Mouse (Mus musculus) liver, adult 2 months (tissue): Measurements from ENCODE around the gene Usp9x. TPM values are rescaled to one million over a fixed set of nuclear protein-coding genes. Genes with fewer than 3 reads are reported as not detected.

ENCODE experiments used
- DNase-seq: peaks from one replicate; pipeline ENCODE4 v3.0.0-alpha.2; 2011; ENCODE audit warnings: low read depth, low spot score; ENCODE audit errors: extremely low read depth
- H3K27ac ChIP-seq: fragments of 200-500 bp; replicated peaks from 2 replicates; pipeline ENCODE4 v1.5.1; 2012; ENCODE audit warnings: low read depth, mild to moderate bottlenecking, control low read depth, inconsistent platforms, low read length; ENCODE audit not compliant: insufficient read depth
- H3K27me3 ChIP-seq: fragments of 200-500 bp; 2 replicates; pipeline ENCODE4 v1.6.1; 2012; ENCODE audit warnings: mild to moderate bottlenecking, moderate library complexity, low read length, inconsistent platforms; ENCODE audit not compliant: control insufficient read depth, insufficient read depth
- H3K36me3 ChIP-seq: fragments of 200-500 bp; 2 replicates; pipeline ENCODE4 v1.6.1; 2012; ENCODE audit warnings: low read length, inconsistent platforms; ENCODE audit not compliant: control insufficient read depth, insufficient read depth
- H3K4me1 ChIP-seq: fragments of 200-500 bp; 2 replicates; pipeline ENCODE4 v1.6.1; 2011; ENCODE audit warnings: low read length; ENCODE audit not compliant: control insufficient read depth, insufficient read depth
- H3K4me3 ChIP-seq: fragments of 200-500 bp; 2 replicates; pipeline ENCODE4 v1.5.1; 2011; ENCODE audit warnings: low read depth, mild to moderate bottlenecking, control low read depth, low read length, moderate library complexity; ENCODE audit not compliant: insufficient read depth
- H3K79me2 ChIP-seq: fragments of 200-500 bp; 2 replicates; pipeline ENCODE4 v1.6.1; 2012; ENCODE audit warnings: inconsistent platforms, mild to moderate bottlenecking, low read length, moderate library complexity; ENCODE audit not compliant: control insufficient read depth, insufficient read depth
- H3K9ac ChIP-seq: fragments of 200-500 bp; 2 replicates; pipeline ENCODE4 v1.6.1; 2012; ENCODE audit warnings: low read depth, mild to moderate bottlenecking, control low read depth, inconsistent platforms, low read length
- CTCF ChIP-seq: fragments of 200-500 bp; IDR thresholded peaks from 2 replicates; pipeline ENCODE4 v1.5.1; 2011; ENCODE audit warnings: low read depth, low read length, control low read depth
- POLR2A ChIP-seq: fragments of 200-500 bp; IDR thresholded peaks from 2 replicates; pipeline ENCODE4 v1.6.1; 2011; ENCODE audit warnings: low read length, control low read depth; ENCODE audit not compliant: insufficient read depth; ENCODE audit errors: extremely low read depth
- WGBS: fragments of 180-500 bp; shearing (Covaris S2); methylation state at CpG from one replicate; pipeline ENCODE4 v1.1.7; 2018; 5-methylcytosine and 5-hydroxymethylcytosine counted together
- polyA plus RNA-seq: library from polyadenylated mRNA; depleted of rRNA; stranded (reverse); fragments of >200 nt; gene quantifications from 2 replicates; pipeline ENCODE4 v1.2.3, GENCODE M21; 2012
- total RNA-seq: library from RNA; depleted of rRNA; stranded (reverse); fragments of >200 nt; gene quantifications from 2 replicates; pipeline ENCODE4 v1.2.3, GENCODE M21; 2014

Usp9x gene
- total and polyA plus RNA-seq, 2 experiments = 7.9 to 157 TPM

DNA sequence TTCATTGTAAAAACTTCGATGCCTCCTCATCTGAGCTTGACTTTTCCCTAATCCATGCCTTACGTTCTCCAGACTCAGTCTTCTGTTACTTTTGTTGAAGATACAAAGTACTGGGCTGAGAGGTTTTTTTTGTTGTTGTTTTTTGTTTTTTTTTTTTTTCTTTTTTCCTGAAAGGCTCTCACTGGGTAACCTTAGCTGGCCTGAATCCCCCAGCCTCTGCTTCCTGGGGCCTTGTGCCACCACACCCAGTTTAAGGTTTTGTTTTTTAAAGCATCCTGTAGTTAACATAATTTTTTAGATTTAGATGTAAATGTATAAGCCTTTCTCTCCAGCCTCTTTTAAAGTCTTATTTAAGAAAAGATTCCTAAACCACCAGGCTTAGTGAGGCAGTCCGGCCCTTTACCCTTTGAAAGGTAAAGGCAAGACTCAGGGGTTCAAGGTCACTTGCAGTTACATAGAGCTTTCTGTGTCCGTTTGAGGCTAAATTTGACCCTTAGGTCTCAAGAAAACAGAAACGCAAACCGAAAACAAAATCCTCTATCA lies 24.3 kb upstream of the Usp9x start:
- H3K9ac ChIP-seq = no peak overlapping the region
- 34% methylated on average over 6 of the region's 6 CpGs for WGBS

DNA sequence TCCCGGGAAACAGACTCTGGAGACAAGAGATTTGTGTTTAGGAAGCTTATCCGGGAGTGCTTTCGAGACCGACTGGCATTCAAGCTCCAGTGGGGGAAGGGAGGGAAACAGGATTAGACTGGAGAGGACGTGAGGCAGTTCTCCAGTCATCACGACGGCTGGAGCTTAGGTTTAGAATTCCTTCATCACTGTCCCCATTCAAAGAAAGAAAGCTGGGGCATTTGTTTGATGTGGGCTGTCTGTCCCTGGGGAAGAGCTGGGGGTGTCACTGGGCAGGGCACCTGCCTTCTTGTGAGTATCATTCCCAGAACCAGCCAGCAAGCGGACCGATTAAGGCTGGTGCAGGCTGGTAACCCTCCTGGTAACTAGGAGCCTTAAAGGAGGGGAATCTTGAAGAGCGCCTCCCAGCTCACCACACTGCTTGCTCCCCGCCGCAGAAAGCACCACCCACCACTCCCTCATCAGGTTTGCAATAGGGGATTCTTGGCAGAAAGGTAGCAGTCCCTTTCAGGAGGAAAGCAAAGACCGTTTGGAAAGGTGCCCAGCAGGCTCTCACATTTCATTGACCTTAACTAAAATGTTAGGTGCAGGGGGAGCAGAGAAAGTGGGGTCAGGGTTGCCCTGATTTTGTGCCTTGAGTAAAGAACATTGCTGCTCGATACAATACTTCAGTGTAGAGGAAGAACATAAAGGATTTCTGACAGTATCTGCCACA lies 23.5 kb upstream of the Usp9x start:
- peaks cover 4% of the 10 kb centered on the region; the same call in 1 of the 2 replicates for H3K4me1 ChIP-seq
- H3K27me3 ChIP-seq = no peaks in the 10 kb centered on the region
- H3K36me3 ChIP-seq = no peaks in the 10 kb centered on the region
- 10% methylated on average over 13 of the region's 14 CpGs for WGBS
- peak overlapping the region; percentile 53 for H3K9ac ChIP-seq
- peak overlapping the region; percentile 19; the same call in 1 of the 2 replicates for H3K4me3 ChIP-seq
- TF ChIP-seq POLR2A = no peak
- TF ChIP-seq CTCF = no peak
- peak; percentile 44 for DNase-seq
- H3K79me2 ChIP-seq = no peaks in the 10 kb centered on the region
- peak overlapping the region; percentile 52 for H3K27ac ChIP-seq

More for the DNA sequence above, 24.3 kb upstream of the Usp9x start:
- H3K27ac ChIP-seq = no peak overlapping the region
- no peak overlapping the region for H3K4me3 ChIP-seq
- no peaks in the 10 kb centered on the region for H3K27me3 ChIP-seq
- TF ChIP-seq POLR2A (no peak), CTCF (no peak)
- H3K36me3 ChIP-seq = no peaks in the 10 kb centered on the region
- H3K4me1 ChIP-seq = peaks cover 4% of the 10 kb centered on the region; the same call in 1 of the 2 replicates
- DNase-seq = peak; percentile 36
- no peaks in the 10 kb centered on the region for H3K79me2 ChIP-seq

DNA sequence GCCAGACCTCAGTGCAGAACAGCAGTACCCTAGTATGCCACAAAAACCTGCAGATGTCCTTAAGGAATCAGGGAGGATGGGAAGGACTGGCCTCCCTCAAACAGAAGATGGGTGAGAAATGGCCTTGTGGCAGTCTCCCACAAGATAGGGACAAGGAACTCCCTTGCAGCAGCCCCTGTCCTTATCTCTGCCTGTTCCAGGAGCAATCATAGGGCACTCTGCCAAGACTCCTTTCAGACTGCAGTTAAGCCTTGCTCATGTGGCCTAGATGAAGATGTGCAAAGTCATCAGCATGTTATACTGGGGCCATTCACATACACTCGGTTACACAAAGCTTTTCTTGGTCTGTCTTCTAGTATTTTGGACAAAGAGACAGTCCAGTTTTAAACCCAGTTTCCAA lies 16.7 kb upstream of the Usp9x start:
- H3K9ac ChIP-seq = no peak overlapping the region
- no peak overlapping the region for H3K27ac ChIP-seq
- H3K4me3 ChIP-seq = no peak overlapping the region
- 60% methylated on average over 1 of the region's 1 CpGs for WGBS
- H3K27me3 ChIP-seq = no peaks in the 10 kb centered on the region
- DNase-seq = no peak
- H3K79me2 ChIP-seq = no peaks in the 10 kb centered on the region
- H3K36me3 ChIP-seq = no peaks in the 10 kb centered on the region
- TF ChIP-seq POLR2A (no peak), CTCF (no peak)
- 0 out of 2 replicates have a peak, but pooled peaks cover 2% of the 10 kb centered on the region for H3K4me1 ChIP-seq

DNA sequence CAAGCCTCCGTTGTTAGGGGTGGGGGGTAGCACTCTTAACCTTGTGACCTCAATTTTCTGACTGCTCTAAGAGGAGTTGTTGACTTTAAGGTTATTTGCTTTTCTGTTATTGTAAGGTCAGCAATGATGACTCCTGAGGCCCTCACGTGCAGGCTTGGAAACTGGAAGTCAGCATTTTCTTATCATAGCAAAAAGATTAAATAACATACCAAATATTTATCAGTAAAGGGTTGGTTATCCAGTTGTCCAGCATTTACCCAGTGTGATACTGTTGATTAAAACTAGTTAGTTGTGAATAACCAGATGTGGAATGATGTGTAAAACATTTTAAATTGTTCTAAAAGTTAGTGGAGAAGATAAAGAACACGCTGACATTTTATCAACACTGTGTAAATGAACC lies 9.3 kb upstream of the Usp9x start:
- no peaks in the 10 kb centered on the region for H3K36me3 ChIP-seq
- H3K4me1 ChIP-seq = peaks cover 5% of the 10 kb centered on the region; the same call in 1 of the 2 replicates
- peak; percentile 44 for DNase-seq
- H3K79me2 ChIP-seq = no peaks in the 10 kb centered on the region
- no peak overlapping the region for H3K4me3 ChIP-seq
- 18% methylated on average over 3 of the region's 3 CpGs for WGBS
- no peaks in the 10 kb centered on the region for H3K27me3 ChIP-seq
- no peak for TF ChIP-seq CTCF
- no peak overlapping the region for H3K27ac ChIP-seq
- H3K9ac ChIP-seq = no peak overlapping the region

DNA sequence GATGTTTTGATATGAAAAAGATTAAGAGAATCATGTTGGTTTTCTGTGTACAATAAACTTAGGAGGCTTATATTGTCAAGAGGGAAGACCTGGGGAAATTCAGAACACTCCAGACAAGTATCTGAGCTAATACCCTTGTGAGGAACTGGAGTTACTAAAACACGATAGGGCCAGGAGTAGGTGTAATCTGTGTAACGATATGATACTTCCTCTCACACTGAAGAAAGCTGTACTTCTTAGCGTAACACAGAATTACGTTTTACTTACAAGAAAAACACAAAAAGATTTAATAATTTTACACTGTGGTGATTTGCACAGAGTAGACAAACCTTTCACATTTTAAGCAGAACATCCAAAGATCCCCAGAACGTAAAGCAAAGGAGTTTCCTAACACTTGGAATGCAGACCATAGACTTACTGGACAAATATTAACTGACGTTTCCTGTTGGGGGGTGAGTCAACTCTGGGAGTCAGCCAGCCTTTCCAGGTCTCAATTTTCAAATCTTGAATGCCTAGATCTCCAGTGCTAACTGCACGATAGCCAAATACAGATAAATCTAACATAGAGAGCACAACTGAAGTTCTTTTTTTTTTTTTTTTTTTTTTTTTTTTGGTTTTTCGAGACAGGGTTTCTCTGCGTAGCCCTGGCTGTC lies 6.9 kb upstream of the Usp9x start:
- no peak for DNase-seq
- Histone ChIP-seq H3K27me3 (no peaks in the 10 kb centered on the region), H3K36me3 (no peaks in the 10 kb centered on the region), H3K79me2 (no peaks in the 10 kb centered on the region), H3K4me3 (no peak overlapping the region), H3K9ac (no peak overlapping the region), H3K4me1 (peaks cover 5% of the 10 kb centered on the region; the same call in 1 of the 2 replicates), H3K27ac (no peak overlapping the region)
- TF ChIP-seq CTCF = no peak
- no peak for TF ChIP-seq POLR2A
- WGBS = 64% methylated on average over 7 of the region's 9 CpGs

DNA sequence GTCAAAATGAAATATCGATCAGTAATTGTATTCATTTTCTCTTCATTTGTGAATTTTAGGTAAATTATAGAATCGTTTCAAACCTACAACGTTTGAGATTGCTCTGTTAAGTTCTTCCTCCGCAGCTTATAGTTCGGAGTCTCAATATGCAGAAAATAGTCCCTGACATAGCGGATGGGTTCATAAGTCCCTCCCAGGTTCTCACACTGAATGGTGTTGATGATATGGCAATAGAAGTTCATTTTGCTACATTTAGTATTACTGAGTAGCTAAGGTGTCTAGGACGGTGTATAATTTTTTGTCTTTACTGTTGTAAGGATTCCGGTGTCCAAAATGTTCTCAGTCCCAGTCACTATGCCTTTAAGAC lies 1.1 kb upstream of the Usp9x start:
- peak overlapping the region; percentile 93 for H3K9ac ChIP-seq
- H3K36me3 ChIP-seq = no peaks in the 10 kb centered on the region
- peak overlapping the region; percentile 98 for H3K27ac ChIP-seq
- no peaks in the 10 kb centered on the region for H3K4me1 ChIP-seq
- TF ChIP-seq CTCF (no peak), POLR2A (no peak)
- no peaks in the 10 kb centered on the region for H3K27me3 ChIP-seq
- peak overlapping the region; percentile 99 for H3K4me3 ChIP-seq
- H3K79me2 ChIP-seq = peaks cover 4% of the 10 kb centered on the region; the same call in 1 of the 2 replicates
- 13% methylated on average over 8 of the region's 8 CpGs for WGBS
- DNase-seq = no peak
